1 mouse cellular context compared by ENCODE assay signal in the genomic region with DNA sequence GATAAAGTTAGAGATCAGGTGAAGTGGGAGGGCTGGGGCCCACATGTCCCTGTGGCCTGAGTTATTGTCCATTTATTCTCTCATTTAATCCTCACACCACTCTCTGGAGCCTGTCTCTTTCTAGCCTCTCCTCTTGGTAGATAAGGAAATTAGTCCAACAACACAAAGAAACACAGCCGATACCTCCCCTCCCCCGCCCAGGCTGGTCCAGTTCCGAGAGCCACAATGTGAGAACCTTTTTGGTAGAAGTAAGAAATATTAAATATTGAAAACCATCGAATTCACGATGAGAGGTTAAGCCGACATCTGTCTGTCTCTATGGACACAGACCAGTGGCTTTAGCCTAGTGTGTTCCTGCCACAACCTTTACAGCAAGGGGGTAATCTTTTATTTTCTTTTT.
TF ChIP-seq lines count a peak whose summit lies in the region.

No protein-coding gene starts in this region.

TF ChIP-seq in MEL, 35 proteins besides CTCF, POLR2A, EP300 and RAD21 (continued from another document):
- TF ChIP-seq MXI1 (IDR thresholded peaks at IDR 0.05; ENCODE audit: low read depth, low read length) (no peak), TCF12 (IDR thresholded peaks at IDR 0.05; ENCODE audit: low read depth, low read length) (no peak), MYC (IDR thresholded peaks at IDR 0.05; ENCODE audit: low read depth, low read length) (no peak), MEF2A (IDR thresholded peaks at IDR 0.05; ENCODE audit: extremely low read depth, insufficient replicate concordance, low read depth, low read length, poor library complexity, severe bottlenecking) (no peak), POLR2AphosphoS5 (IDR thresholded peaks at IDR 0.05; ENCODE audit: borderline replicate concordance, low read depth, low read length) (no peak), SIN3A (IDR thresholded peaks at IDR 0.05; ENCODE audit: low read length) (no peak), TAL1 (IDR thresholded peaks at IDR 0.05; ENCODE audit: low read length) (no peak), ZNF384 (IDR thresholded peaks at IDR 0.05; ENCODE audit: low read depth, low read length) (no peak), ZMIZ1 (IDR thresholded peaks at IDR 0.05; ENCODE audit: low read depth, low read length) (no peak), RCOR1 (IDR thresholded peaks at IDR 0.05; ENCODE audit: low read depth, low read length) (no peak), ZKSCAN1 (IDR thresholded peaks at IDR 0.05; ENCODE audit: low read depth, low read length) (no peak), GABPA (IDR thresholded peaks at IDR 0.05; ENCODE audit: low read depth, low read length) (no peak), ELF1 (IDR thresholded peaks at IDR 0.05; ENCODE audit: low read depth, low read length) (no peak), BHLHE40 (IDR thresholded peaks at IDR 0.05; ENCODE audit: borderline replicate concordance, low read depth, low read length) (peak; percentile 28; the same call in 1 of the 2 replicates), GATA1 (IDR thresholded peaks at IDR 0.05; ENCODE audit: low read depth, low read length) (peak; percentile 52), E2F4 (IDR thresholded peaks at IDR 0.05; ENCODE audit: borderline replicate concordance, low read depth, low read length) (no peak), NELFE (IDR thresholded peaks at IDR 0.05; ENCODE audit: low read depth, low read length) (no peak), ETS1 (IDR thresholded peaks at IDR 0.05; ENCODE audit: low read depth, low read length) (no peak), MAZ (IDR thresholded peaks at IDR 0.05; ENCODE audit: low read depth, low read length) (no peak), JUND (IDR thresholded peaks at IDR 0.05; ENCODE audit: low read depth, low read length) (no peak), SMC3 (IDR thresholded peaks at IDR 0.05; ENCODE audit: low read depth, low read length) (no peak), HCFC1 (IDR thresholded peaks at IDR 0.05; ENCODE audit: low read depth, low read length) (no peak; the same call in 1 of the 2 replicates), KAT2A (conservative IDR thresholded peaks at IDR 0.05; ENCODE audit: low read depth, low read length) (no peak), USF2 (IDR thresholded peaks at IDR 0.05; ENCODE audit: borderline replicate concordance in 1 of 2, insufficient read depth in 1 of 2, low read depth in 1 of 2, low read length in 2 of 2) (no peak), MYB (IDR thresholded peaks at IDR 0.05; ENCODE audit: low read depth, low read length) (no peak), CHD2 (IDR thresholded peaks at IDR 0.05; ENCODE audit: low read length) (peak; percentile 18; the same call in 1 of the 2 replicates), NRF1 (IDR thresholded peaks at IDR 0.05; ENCODE audit: insufficient read depth, low read depth, low read length, poor library complexity, severe bottlenecking) (no peak), MAFK (IDR thresholded peaks at IDR 0.05; ENCODE audit: borderline replicate concordance, low read depth, low read length) (no peak), POLR2AphosphoS2 (IDR thresholded peaks at IDR 0.05; ENCODE audit: low read length) (no peak), USF1 (IDR thresholded peaks at IDR 0.05; ENCODE audit: low read depth, low read length) (no peak)
